Mouse (Mus musculus) kidney, postnatal 0 days (tissue): ENCODE data around the gene Jade1. TPM values are rescaled to one million over a fixed set of nuclear protein-coding genes. Genes with fewer than 3 reads are reported as not detected.

Experiments used
- ATAC-seq: fragments of 200-750 bp; cut with Nextera tagmentation; replicated peaks from 2 replicates; pipeline ENCODE4 v1.8.0; 2017; ENCODE audit warnings: low read depth, moderate number of reproducible peaks, moderate TSS enrichment, moderate library complexity; ENCODE audit not compliant: low FRiP score
- DNase-seq: peaks from one replicate; pipeline ENCODE4 v3.0.0-alpha.2; 2016; ENCODE audit warnings: low spot score
- H3K27ac ChIP-seq: fragments of 300-500 bp; sonication (generic); 2 replicates; pipeline ENCODE4 v1.5.1; 2014; ENCODE audit warnings: mild to moderate bottlenecking
- H3K27me3 ChIP-seq: fragments of 300-500 bp; sonication (generic); 2 replicates; pipeline ENCODE4 v1.6.1; 2014; ENCODE audit warnings: low read length, mixed read lengths; ENCODE audit not compliant: insufficient read depth
- H3K36me3 ChIP-seq: fragments of 300-500 bp; sonication (generic); 2 replicates; pipeline ENCODE4 v1.6.1; 2014; ENCODE audit warnings: low read length, mixed read lengths; ENCODE audit not compliant: insufficient read depth
- H3K4me1 ChIP-seq: fragments of 300-500 bp; sonication (generic); replicated peaks from 2 replicates; pipeline ENCODE4 v1.6.1; 2014; ENCODE audit warnings: antibody characterized with exemption, low read length, mixed read lengths; ENCODE audit not compliant: insufficient read depth
- H3K4me2 ChIP-seq: fragments of 300-500 bp; sonication (generic); 2 replicates; pipeline ENCODE4 v1.6.1; 2014; ENCODE audit warnings: mild to moderate bottlenecking, low read length, moderate library complexity, mixed read lengths
- H3K4me3 ChIP-seq: fragments of 300-500 bp; sonication (generic); replicated peaks from 2 replicates; pipeline ENCODE4 v1.5.1; 2014; ENCODE audit warnings: low read depth, low read length
- H3K9ac ChIP-seq: fragments of 300-500 bp; sonication (generic); 2 replicates; pipeline ENCODE4 v1.6.1; 2014; ENCODE audit warnings: low read depth, low read length
- H3K9me3 ChIP-seq: fragments of 300-500 bp; sonication (generic); replicated peaks from 2 replicates; pipeline ENCODE4 v1.6.1; 2016; ENCODE audit warnings: low read length, inconsistent platforms, mixed read lengths
- CTCF ChIP-seq: IDR thresholded peaks from 2 replicates; pipeline ENCODE4 v1.5.1; 2016; ENCODE audit warnings: antibody characterized with exemption, low read depth, mild to moderate bottlenecking, moderate library complexity
- WGBS: fragments of 180-500 bp; shearing (Covaris S2); extraction: QIAGEN DNeasy Blood & Tissue Kit; methylation state at CpG from one replicate; pipeline ENCODE4 v1.1.7; 2014; 5-methylcytosine and 5-hydroxymethylcytosine counted together
- polyA plus RNA-seq: library from polyadenylated mRNA; unstranded; fragments of >200 nt; fragmentation: Nextera tagmentation; extraction: Ambion mirVana; gene quantifications from 2 replicates; pipeline ENCODE4 v1.2.1, GENCODE M21; 2015

Jade1 gene
- polyA plus RNA-seq, 1 experiment from 2014 or later = 25.4 TPM

- Histone ChIP-seq H3K27ac (peak overlapping the region; percentile 89), H3K4me3 (no peak overlapping the region), H3K9me3 (no peaks in the 10 kb centered on the region), H3K36me3 (no peaks in the 10 kb centered on the region; the same call in 1 of the 2 replicates), H3K9ac (no peak overlapping the region), H3K27me3 (no peaks in the 10 kb centered on the region), H3K4me2 (no peak overlapping the region), H3K4me1 (peaks cover 66% of the 10 kb centered on the region)
- 40% methylated on average over 4 of the region's 4 CpGs for WGBS
- peak; percentile 16; the same call in 1 of the 2 replicates for TF ChIP-seq CTCF
- DNase-seq = peak; percentile 41
- no peak for ATAC-seq
These were observed 24.3 kb downstream of the Jade1 start for GRCm38 (mm10) chr3:41579873-41580272.

- Histone ChIP-seq H3K27ac (peak overlapping the region; percentile 89), H3K9me3 (no peaks in the 10 kb centered on the region), H3K9ac (peak overlapping the region; percentile 46; the same call in 1 of the 2 replicates), H3K4me1 (peaks cover 58% of the 10 kb centered on the region), H3K27me3 (no peaks in the 10 kb centered on the region), H3K36me3 (no peaks in the 10 kb centered on the region; the same call in 1 of the 2 replicates), H3K4me2 (peak overlapping the region; percentile 43), H3K4me3 (no peak overlapping the region)
- TF ChIP-seq CTCF = no peak
- DNase-seq (peak; percentile 37), ATAC-seq (peak; percentile 78)
- WGBS = 40% methylated on average over 14 of the region's 14 CpGs
These were observed 25.1 kb downstream of the Jade1 start for GRCm38 (mm10) chr3:41580401-41581323.

- peaks cover 53% of the 10 kb centered on the region for H3K4me1 ChIP-seq
- ATAC-seq = peak; percentile 84
- 46% methylated on average over 8 of the region's 8 CpGs for WGBS
These were observed 25.9 kb downstream of the Jade1 start for GRCm38 (mm10) chr3:41581436-41581835.

GRCm38 (mm10) chr3:41582256-41582655, 26.7 kb downstream of the Jade1 start:
- peaks cover 47% of the 10 kb centered on the region for H3K4me1 ChIP-seq
- no peaks in the 10 kb centered on the region for H3K27me3 ChIP-seq
- no peak overlapping the region for H3K9ac ChIP-seq
- no peaks in the 10 kb centered on the region for H3K9me3 ChIP-seq
- ATAC-seq = no peak
- TF ChIP-seq CTCF = no peak
- 54% methylated on average over 7 of the region's 7 CpGs for WGBS
- H3K4me2 ChIP-seq = no peak overlapping the region; the same call in 1 of the 2 replicates
- peak overlapping the region; percentile 89 for H3K27ac ChIP-seq
- DNase-seq = peak; percentile 55
- no peak overlapping the region for H3K4me3 ChIP-seq
- no peaks in the 10 kb centered on the region; the same call in 1 of the 2 replicates for H3K36me3 ChIP-seq

More at GRCm38 (mm10) chr3:41581436-41581835, 25.9 kb downstream of the Jade1 start:
- Histone ChIP-seq H3K27ac (peak overlapping the region; percentile 89), H3K9ac (peak overlapping the region; percentile 46; the same call in 1 of the 2 replicates), H3K4me2 (peak overlapping the region; percentile 43), H3K4me3 (no peak overlapping the region), H3K9me3 (no peaks in the 10 kb centered on the region), H3K36me3 (no peaks in the 10 kb centered on the region; the same call in 1 of the 2 replicates), H3K27me3 (no peaks in the 10 kb centered on the region)
- no peak for TF ChIP-seq CTCF
- DNase-seq = peak; percentile 40

- no peaks in the 10 kb centered on the region for H3K27me3 ChIP-seq
- no peak for TF ChIP-seq CTCF
- DNase-seq (no peak), ATAC-seq (no peak)
- H3K4me3 ChIP-seq = no peak overlapping the region
- no peak overlapping the region for H3K27ac ChIP-seq
- H3K9me3 ChIP-seq = no peaks in the 10 kb centered on the region
- no peak overlapping the region for H3K4me2 ChIP-seq
- H3K4me1 ChIP-seq = peaks cover 44% of the 10 kb centered on the region
- WGBS = 93% methylated on average over 14 of the region's 14 CpGs
- H3K9ac ChIP-seq = no peak overlapping the region
- no peaks in the 10 kb centered on the region; the same call in 1 of the 2 replicates for H3K36me3 ChIP-seq
These were observed 27.6 kb downstream of the Jade1 start for GRCm38 (mm10) chr3:41583092-41583491.

- Histone ChIP-seq H3K36me3 (no peaks in the 10 kb centered on the region; the same call in 1 of the 2 replicates), H3K4me1 (peaks cover 39% of the 10 kb centered on the region)
These were observed 28.1 kb downstream of the Jade1 start for GRCm38 (mm10) chr3:41583621-41584020.

More at GRCm38 (mm10) chr3:41583621-41584020, 28.1 kb downstream of the Jade1 start:
- Histone ChIP-seq H3K27me3 (no peaks in the 10 kb centered on the region), H3K9ac (no peak overlapping the region), H3K9me3 (no peaks in the 10 kb centered on the region), H3K4me2 (no peak overlapping the region), H3K4me3 (no peak overlapping the region), H3K27ac (no peak overlapping the region)
- no peak for ATAC-seq
- no peak for DNase-seq
- 76% methylated on average over 4 of the region's 4 CpGs for WGBS
- no peak for TF ChIP-seq CTCF
